Mouse (Mus musculus) liver, postnatal 0 days (tissue): ENCODE measurements around the gene Olfr1243. TPM values are rescaled to one million over a fixed set of nuclear protein-coding genes. Genes with fewer than 3 reads are reported as not detected.
"Not testable (repeated sequence)": the region's sequence is repeated elsewhere in the genome, so short reads cannot be mapped to it uniquely, and the experiment has no call there.

Experiments used
- ATAC-seq: fragments of 200-750 bp; cut with Nextera tagmentation; 2 replicates; pipeline ENCODE4 v1.8.0; 2017; ENCODE audit warnings: mild to moderate bottlenecking, moderate library complexity
- DNase-seq: peaks from one replicate; pipeline ENCODE4 v3.0.0-alpha.2; 2016
- H3K27ac ChIP-seq: fragments of 300-500 bp; sonication (generic); 2 replicates; pipeline ENCODE4 v1.5.1; 2014; ENCODE audit warnings: antibody characterized with exemption, moderate library complexity, mild to moderate bottlenecking, low read depth
- H3K27me3 ChIP-seq: fragments of 300-500 bp; sonication (generic); 2 replicates; pipeline ENCODE4 v1.6.1; 2014; ENCODE audit warnings: low read length, control low read depth, mixed read lengths; ENCODE audit not compliant: insufficient read depth
- H3K36me3 ChIP-seq: fragments of 300-500 bp; sonication (generic); replicated peaks from 2 replicates; pipeline ENCODE4 v1.6.1; 2014; ENCODE audit warnings: mild to moderate bottlenecking, control low read depth, low read length, moderate library complexity, mixed read lengths; ENCODE audit not compliant: insufficient read depth
- H3K4me1 ChIP-seq: fragments of 300-500 bp; sonication (generic); 2 replicates; pipeline ENCODE4 v1.6.1; 2014; ENCODE audit warnings: antibody characterized with exemption, mild to moderate bottlenecking, control low read depth; ENCODE audit not compliant: insufficient read depth
- H3K4me2 ChIP-seq: fragments of 300-500 bp; sonication (generic); 2 replicates; pipeline ENCODE4 v1.6.1; 2014; ENCODE audit warnings: low read depth, mild to moderate bottlenecking, low read length, moderate library complexity, mixed read lengths
- H3K4me3 ChIP-seq: fragments of 300-500 bp; sonication (generic); 2 replicates; pipeline ENCODE4 v1.5.1; 2014; ENCODE audit warnings: low read depth, low read length
- H3K9ac ChIP-seq: fragments of 300-500 bp; sonication (generic); replicated peaks from 2 replicates; pipeline ENCODE4 v1.6.1; 2014; ENCODE audit warnings: mild to moderate bottlenecking, moderate library complexity
- H3K9me3 ChIP-seq: fragments of 300-500 bp; sonication (generic); 2 replicates; pipeline ENCODE4 v1.6.1; 2016; ENCODE audit warnings: mild to moderate bottlenecking, control low read depth, low read length, mixed read lengths
- CTCF ChIP-seq: sonication (generic); IDR thresholded peaks from 2 replicates; pipeline ENCODE4 v1.5.1; 2016; ENCODE audit warnings: antibody characterized with exemption, low read depth
- EP300 ChIP-seq: IDR thresholded peaks from 2 replicates; pipeline ENCODE4 v1.6.1; 2016; ENCODE audit warnings: antibody characterized with exemption, low read depth, mild to moderate bottlenecking
- WGBS: fragments of 180-500 bp; shearing (Covaris S2); extraction: QIAGEN DNeasy Blood & Tissue Kit; methylation state at CpG from one replicate; pipeline ENCODE4 v1.1.7; 2014; ENCODE audit not compliant: insufficient replicate concordance; 5-methylcytosine and 5-hydroxymethylcytosine counted together
- polyA plus RNA-seq: library from polyadenylated mRNA; unstranded; fragments of >200 nt; fragmentation: Nextera tagmentation; extraction: Ambion mirVana; gene quantifications from 2 replicates; pipeline ENCODE4 v1.2.1, GENCODE M21; 2015

Olfr1243 gene
- polyA plus RNA-seq = not detected in 2 replicates

DNA sequence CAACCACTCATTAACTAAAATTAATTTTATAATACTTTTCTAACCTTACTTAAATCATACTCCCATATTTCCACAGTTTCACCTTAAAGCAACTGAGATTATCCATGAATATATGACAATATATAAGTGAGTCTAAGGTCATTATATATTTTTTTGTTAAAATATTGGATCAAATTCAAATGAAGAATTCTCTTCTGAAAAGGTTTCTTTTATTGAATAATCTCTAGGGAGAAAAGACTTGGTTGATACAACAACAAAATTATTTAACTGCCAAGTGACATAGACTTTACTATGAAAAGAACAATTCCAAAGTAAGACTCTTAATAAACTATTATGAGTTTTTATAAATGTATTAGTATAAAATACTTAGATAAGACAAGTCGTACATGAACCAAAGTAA, at the start of gene Olfr1243:
Olfr1243 (minus strand) TSS at position 101 of the 400 bp plus-strand sequence.
- 75% methylated on average over 1 of the region's 1 CpGs for WGBS
- H3K9me3 ChIP-seq = no peaks in the 10 kb centered on the region
- H3K36me3 ChIP-seq = no peaks in the 10 kb centered on the region
- no peak within 1 kb of the TSS for H3K4me3 ChIP-seq
- H3K9ac ChIP-seq = no peak within 1 kb of the TSS
- ATAC-seq (no peak), DNase-seq (no peak)
- TF ChIP-seq CTCF (no peak), EP300 (no peak)
- H3K4me2 ChIP-seq = no peak within 1 kb of the TSS
- no peaks in the 10 kb centered on the region for H3K27me3 ChIP-seq
- H3K4me1 ChIP-seq = no peaks in the 10 kb centered on the region
- no peak within 1 kb of the TSS for H3K27ac ChIP-seq

DNA sequence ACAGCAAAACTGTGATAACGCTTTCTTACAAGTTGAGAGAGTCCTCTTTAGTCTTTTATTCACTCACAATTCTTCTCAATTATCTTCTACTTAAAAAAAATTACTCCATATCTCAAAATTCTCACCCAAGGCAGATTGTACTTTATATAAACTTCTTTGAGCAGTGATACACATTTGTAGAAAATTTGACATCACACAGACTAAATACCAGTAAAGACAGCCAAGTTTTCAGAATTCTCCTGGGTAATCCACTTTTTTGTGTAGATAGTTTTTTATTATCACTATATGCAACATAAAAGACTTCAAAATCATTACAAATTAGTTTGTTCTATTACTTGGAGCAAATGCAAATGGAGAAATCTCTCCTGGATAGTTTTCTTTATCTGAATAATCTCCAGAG, 47.1 kb upstream of the Olfr1243 start, which contains the start of gene Olfr1245:
Olfr1245 (minus strand) TSS at position 101 of the 400 bp plus-strand sequence.
- ATAC-seq (no peak), DNase-seq (no peak)
- H3K9me3 ChIP-seq = no peaks in the 10 kb centered on the region
- H3K27ac ChIP-seq = no peak within 1 kb of the TSS
- no peak within 1 kb of the TSS for H3K4me3 ChIP-seq
- 70% methylated on average over 1 of the region's 1 CpGs for WGBS
- H3K4me2 ChIP-seq = no peak within 1 kb of the TSS
- no peak within 1 kb of the TSS for H3K9ac ChIP-seq
- TF ChIP-seq CTCF (no peak), EP300 (no peak)
- no peaks in the 10 kb centered on the region for H3K36me3 ChIP-seq
- H3K27me3 ChIP-seq = no peaks in the 10 kb centered on the region
- no peaks in the 10 kb centered on the region for H3K4me1 ChIP-seq

DNA sequence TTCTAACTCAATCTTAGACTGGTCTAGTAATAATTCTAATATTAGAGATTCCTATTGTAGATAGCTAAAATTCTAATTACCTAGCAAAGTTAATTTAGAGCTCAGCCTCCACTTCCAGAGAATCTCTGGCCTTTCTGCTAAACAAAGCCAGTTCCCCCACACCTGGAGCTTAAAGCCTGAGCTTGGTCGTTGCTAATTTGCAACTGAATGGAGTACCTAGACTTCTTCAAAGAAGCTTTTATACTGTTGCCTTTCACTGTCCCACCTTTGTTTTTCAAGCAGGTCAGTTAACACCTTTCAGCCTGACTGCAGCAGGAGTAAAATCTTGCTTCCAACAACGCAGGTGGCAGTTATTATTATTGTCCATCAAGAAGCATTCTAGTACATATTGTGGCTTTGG, 31.4 kb upstream of the Olfr1243 start:
- not testable (repeated sequence) for H3K27me3 ChIP-seq, H3K27ac ChIP-seq, H3K36me3 ChIP-seq, DNase-seq, H3K4me2 ChIP-seq, H3K4me1 ChIP-seq, H3K4me3 ChIP-seq, H3K9ac ChIP-seq, H3K9me3 ChIP-seq, ATAC-seq
- WGBS = 50% methylated on average over 2 of the region's 2 CpGs

- no peaks in the 10 kb centered on the region for H3K4me1 ChIP-seq
- no peaks in the 10 kb centered on the region for H3K36me3 ChIP-seq
- H3K4me3 ChIP-seq = no peak overlapping the region
- H3K27me3 ChIP-seq = no peaks in the 10 kb centered on the region
- no peak overlapping the region for H3K4me2 ChIP-seq
- no peak overlapping the region for H3K9ac ChIP-seq
- DNase-seq (no peak), ATAC-seq (no peak)
- H3K9me3 ChIP-seq = no peaks in the 10 kb centered on the region
- WGBS = 50% methylated on average over 2 of the region's 2 CpGs
- no peak for TF ChIP-seq EP300
- no peak for TF ChIP-seq CTCF
- no peak overlapping the region for H3K27ac ChIP-seq
These were observed 13.2 kb upstream of the Olfr1243 start for GRCm38 (mm10) chr2:89544516-89544915.

- no peak overlapping the region for H3K4me3 ChIP-seq
- no peak overlapping the region for H3K9ac ChIP-seq
- H3K4me2 ChIP-seq = no peak overlapping the region
- no peaks in the 10 kb centered on the region for H3K27me3 ChIP-seq
- H3K9me3 ChIP-seq = no peaks in the 10 kb centered on the region
- DNase-seq (no peak), ATAC-seq (no peak)
- 56% methylated on average over 1 of the region's 1 CpGs for WGBS
- no peak overlapping the region for H3K27ac ChIP-seq
- H3K36me3 ChIP-seq = no peaks in the 10 kb centered on the region
- no peaks in the 10 kb centered on the region for H3K4me1 ChIP-seq
- no peak for TF ChIP-seq CTCF
- no peak for TF ChIP-seq EP300
These were observed 8.6 kb upstream of the Olfr1243 start for GRCm38 (mm10) chr2:89539923-89540322.

DNA sequence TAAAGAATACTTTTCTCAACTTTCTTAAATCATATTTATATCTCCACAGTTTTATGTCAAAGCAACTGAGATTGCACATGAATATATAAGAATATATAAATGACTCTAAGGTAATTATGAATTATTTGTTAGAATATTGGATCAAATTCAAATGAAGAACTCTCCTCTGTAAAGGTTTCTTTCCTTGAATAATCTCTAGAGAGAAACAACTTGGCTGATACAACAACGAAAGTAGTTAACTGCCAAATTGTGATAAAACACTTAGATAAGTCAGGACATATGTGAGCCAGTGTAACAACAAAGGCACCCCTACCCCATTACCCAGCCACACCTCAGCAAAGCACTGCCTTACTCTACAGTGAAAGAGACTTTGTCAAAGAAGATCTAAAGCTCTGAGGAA, 33.1 kb downstream of the Olfr1243 start, which contains the start of gene Olfr1242:
Olfr1242 (minus strand) TSS at position 101 of the 400 bp plus-strand sequence.
- no peak for TF ChIP-seq EP300
- no peak for TF ChIP-seq CTCF
- Histone ChIP-seq H3K4me1 (no peaks in the 10 kb centered on the region), H3K27me3 (no peaks in the 10 kb centered on the region), H3K27ac (no peak within 1 kb of the TSS), H3K4me2 (no peak within 1 kb of the TSS), H3K9me3 (no peaks in the 10 kb centered on the region), H3K9ac (no peak within 1 kb of the TSS), H3K36me3 (no peaks in the 10 kb centered on the region), H3K4me3 (no peak within 1 kb of the TSS)
- ATAC-seq (no peak), DNase-seq (no peak)
- WGBS = 55% methylated on average over 1 of the region's 1 CpGs

- Histone ChIP-seq H3K9ac (no peak within 1 kb of the TSS), H3K36me3 (no peaks in the 10 kb centered on the region), H3K4me1 (no peaks in the 10 kb centered on the region), H3K27ac (no peak within 1 kb of the TSS), H3K27me3 (no peaks in the 10 kb centered on the region), H3K9me3 (no peaks in the 10 kb centered on the region), H3K4me2 (no peak within 1 kb of the TSS), H3K4me3 (no peak within 1 kb of the TSS)
- TF ChIP-seq CTCF = no peak
- TF ChIP-seq EP300 = no peak
- DNase-seq (no peak), ATAC-seq (no peak)
These were observed 44.3 kb downstream of the Olfr1243 start, which contains the start of gene Olfr1241 for GRCm38 (mm10) chr2:89487026-89487425. TSS of gene Olfr1241 (minus strand) at chr2:89487126.

Other genes starting within 250 kb of the Olfr1243 start
- not detected in 2 replicates for gene Olfr1229, start 243.5 kb downstream of the Olfr1243 start, polyA plus RNA-seq
- not detected in 2 replicates for gene Olfr1230, start 234.2 kb downstream of the Olfr1243 start, polyA plus RNA-seq
- not detected in 2 replicates for gene Olfr1231, start 224.4 kb downstream of the Olfr1243 start, polyA plus RNA-seq
- not detected in 2 replicates for gene Olfr1232, start 201.8 kb downstream of the Olfr1243 start, polyA plus RNA-seq
- gene Olfr1233, start 189.1 kb downstream of the Olfr1243 start, polyA plus RNA-seq = not detected in 2 replicates
- not detected in 2 replicates for gene Olfr1234, start 166.6 kb downstream of the Olfr1243 start, polyA plus RNA-seq
- gene Olfr1238, start 121.8 kb downstream of the Olfr1243 start, polyA plus RNA-seq = not detected in 2 replicates
- not detected in 2 replicates for gene Olfr1239, start 111.1 kb downstream of the Olfr1243 start, polyA plus RNA-seq
- not detected in 2 replicates for gene Olfr1240, start 88.5 kb downstream of the Olfr1243 start, polyA plus RNA-seq
- gene Olfr1241, start 44.4 kb downstream of the Olfr1243 start, polyA plus RNA-seq = not detected in 2 replicates
- gene Olfr1242, start 33.2 kb downstream of the Olfr1243 start, polyA plus RNA-seq = not detected in 2 replicates
- gene Olfr1245, start 47.0 kb upstream of the Olfr1243 start, polyA plus RNA-seq = not detected in 2 replicates
- gene Olfr1246, start 61.7 kb upstream of the Olfr1243 start, polyA plus RNA-seq = not detected in 2 replicates
- gene Olfr1247, start 82.6 kb upstream of the Olfr1243 start, polyA plus RNA-seq = not detected in 2 replicates
- not detected in 2 replicates for gene Olfr1248, start 86.8 kb upstream of the Olfr1243 start, polyA plus RNA-seq
- gene Olfr1249, start 103.5 kb upstream of the Olfr1243 start, polyA plus RNA-seq = not detected in 2 replicates
- gene Olfr1250, start 130.0 kb upstream of the Olfr1243 start, polyA plus RNA-seq = not detected in 2 replicates
- not detected in 2 replicates for gene Olfr1251, start 140.4 kb upstream of the Olfr1243 start, polyA plus RNA-seq
- not detected in 2 replicates for gene Olfr1252, start 193.5 kb upstream of the Olfr1243 start, polyA plus RNA-seq
- gene Olfr1253, start 225.6 kb upstream of the Olfr1243 start, polyA plus RNA-seq = not detected in 2 replicates